Mouse (Mus musculus): Measurements from ENCODE around the gene Ybey.

Gene Ybey

DNA sequence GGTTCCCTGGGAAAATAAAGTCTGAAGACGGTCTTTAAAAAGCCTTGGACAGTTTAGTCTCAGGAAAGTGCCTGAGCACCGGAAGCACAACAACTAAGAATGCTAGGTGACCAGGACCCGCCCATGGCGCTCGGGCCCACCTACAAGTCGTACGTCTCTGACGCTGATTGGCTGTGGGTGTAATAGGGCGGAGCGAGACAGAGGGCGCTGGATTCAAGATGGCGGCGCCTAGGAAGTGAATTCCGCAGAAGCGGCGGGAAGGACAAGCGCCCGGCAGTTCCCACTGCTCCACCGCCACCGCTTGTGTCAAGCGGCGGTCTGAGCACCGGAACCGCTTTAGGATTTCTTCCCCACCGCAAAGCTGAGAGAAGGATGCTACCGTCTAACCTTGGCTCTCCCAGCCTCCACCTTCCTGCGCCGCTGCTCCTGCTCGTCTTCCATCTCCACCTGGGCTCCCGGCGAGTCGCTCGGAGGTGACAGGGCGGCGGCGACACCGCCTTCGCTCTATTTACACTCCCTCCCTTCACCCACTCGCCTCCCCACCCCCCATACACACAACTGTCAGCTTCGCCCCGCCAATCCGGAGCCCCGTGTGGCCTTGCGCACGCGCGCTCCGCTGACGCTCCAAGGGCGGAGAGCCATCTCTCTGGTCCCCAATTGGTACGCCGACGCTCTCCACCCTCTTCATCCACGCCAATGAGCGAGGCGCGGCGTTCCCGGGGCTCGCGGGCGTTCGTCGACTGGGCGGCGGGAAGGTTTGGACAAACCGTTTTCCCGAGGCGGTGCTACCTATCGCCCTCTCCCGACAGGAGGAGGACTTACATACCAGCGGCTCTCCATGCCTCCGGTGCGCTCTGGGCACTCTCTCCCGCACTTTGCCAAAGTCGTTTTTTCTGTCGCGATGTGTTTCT, 26.5 kb downstream of the Ybey start, which contains the start of gene Pcnt:
Pcnt (minus strand) TSS at position 609 of the 911 bp plus-strand sequence.
- peak; percentile 98 to 99 for DNase-seq

DNA sequence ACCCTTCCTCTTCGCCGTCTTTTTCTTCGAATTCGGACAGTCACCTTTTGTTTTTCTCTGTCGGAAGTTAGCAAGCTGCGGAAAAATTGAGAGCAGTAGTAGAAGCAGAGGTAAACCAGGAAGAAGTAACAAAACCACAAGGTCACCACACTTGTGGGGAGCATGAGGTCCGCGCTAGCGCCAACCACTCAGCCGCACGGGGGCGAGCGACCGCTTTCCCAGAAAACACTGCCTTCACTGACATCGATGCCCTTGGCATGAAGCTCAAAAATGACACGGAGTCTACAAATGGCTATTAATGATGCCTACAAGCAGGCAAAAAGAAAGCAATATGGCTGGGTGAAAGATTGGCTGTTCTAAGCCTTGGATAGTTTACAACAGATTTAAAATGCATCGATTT, 28.6 kb downstream of the Ybey start, which contains the start of gene AC141477.1:
AC141477.1 (minus strand) TSS at position 164 of the 400 bp plus-strand sequence.
- no peak for DNase-seq

DNA sequence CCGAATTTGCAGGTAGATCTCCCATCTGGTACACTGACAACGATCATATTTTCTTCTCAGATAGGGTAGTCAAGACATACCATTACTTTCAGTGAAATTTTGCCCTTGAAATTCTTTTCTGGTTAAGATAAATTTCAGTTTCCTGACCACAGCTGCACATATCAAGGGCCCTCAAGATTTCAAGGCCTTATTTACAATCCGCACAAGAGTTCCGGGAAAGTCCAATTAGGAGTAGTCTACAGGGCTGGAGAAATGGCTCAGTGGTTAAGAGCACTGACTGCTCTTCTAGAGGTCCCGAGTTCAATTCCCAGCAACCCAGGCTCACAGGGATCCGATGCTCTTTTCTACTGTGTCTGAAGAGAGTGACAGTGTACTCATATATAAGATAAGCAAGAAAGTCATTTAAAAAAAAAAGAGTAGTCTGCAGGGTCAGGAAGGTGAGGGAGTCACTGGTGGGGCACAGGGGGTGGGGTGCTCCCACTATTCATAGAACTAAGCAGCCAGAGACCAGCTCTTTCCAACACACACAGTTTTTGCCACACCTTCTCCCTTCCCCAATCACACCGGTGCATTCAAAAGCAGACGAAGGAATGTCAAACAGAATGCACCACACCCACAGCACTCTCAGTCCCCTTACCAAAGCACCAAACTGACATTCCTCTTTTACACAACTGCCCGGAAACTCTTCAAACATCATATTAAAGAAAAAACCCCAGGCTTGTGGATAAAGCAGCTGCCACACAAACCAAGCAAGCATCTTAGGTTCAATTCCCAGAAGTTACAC, 29.6 kb downstream of the Ybey start:
- DNase-seq, result peak; percentile 43 to 63

DNA sequence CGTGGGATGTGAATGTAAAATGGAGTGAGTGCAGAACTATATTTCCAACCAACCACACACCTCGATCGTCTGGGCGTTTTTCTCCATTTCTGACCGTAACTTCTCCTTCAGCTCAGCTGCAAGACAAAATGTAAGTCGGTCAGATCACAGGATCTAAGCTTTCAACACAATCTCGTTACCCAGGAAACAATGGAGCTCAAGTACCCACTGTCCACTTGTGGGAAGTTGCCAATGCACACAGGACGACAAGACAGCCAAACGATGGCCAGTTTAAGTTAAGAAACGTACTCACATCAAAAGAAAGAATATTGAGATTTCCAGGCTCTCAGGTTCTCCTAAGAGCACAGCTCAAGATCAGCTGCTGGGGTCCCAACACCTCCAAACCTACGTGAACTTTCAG, 35.0 kb downstream of the Ybey start:
- peak in 1 of 2 experiments; percentile 50 for DNase-seq

DNA sequence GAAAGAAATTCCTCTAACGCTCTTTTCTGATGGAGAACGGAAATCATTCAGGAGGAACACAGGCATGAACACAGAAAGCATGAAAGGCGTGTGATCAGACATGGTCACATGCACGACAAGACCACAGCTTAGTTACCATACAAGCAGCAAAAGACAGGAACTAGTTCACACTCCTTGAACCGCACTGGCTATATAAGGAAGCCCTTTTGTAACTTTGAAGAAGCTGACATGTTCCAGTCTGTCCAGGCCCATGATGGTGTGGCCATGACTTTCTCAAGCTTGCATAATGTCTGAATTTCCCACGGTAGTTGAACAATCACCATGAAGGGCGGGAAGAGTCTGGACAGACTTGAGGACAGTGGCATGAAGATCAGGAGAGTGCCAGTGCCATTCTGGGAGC, 43.2 kb downstream of the Ybey start:
- no peak for DNase-seq

DNA sequence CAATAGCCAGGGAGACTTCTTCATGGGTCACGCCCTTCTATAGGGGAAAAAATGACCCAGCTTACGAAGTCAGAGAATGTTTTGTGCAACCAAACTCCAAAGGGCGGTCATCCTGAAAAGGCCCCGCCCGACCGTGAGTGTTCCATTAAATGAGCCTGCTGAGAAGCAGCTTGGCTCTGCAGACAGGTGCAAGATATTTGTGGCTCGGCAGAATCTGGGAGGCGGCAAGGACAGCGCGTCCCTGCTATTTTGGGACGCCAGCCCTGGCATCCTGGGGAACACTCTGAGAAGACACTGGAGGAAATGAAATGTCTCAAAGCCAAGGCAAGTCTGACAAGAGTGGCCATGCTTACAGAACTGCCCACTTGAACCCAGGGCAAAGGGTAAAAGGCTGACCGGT, 52.1 kb downstream of the Ybey start:
- no peak for DNase-seq

All from lung, adult 18-20 months (tissue).